Mouse (Mus musculus) spleen, adult 2 months (tissue): ENCODE measurements around the gene Trpv1.

Experiments used
- CTCF ChIP-seq: fragments of 200-500 bp; IDR thresholded peaks from 2 replicates; pipeline ENCODE4 v1.5.1; 2011; ENCODE audit warnings: mild to moderate bottlenecking, inconsistent platforms; ENCODE audit not compliant: insufficient read depth, insufficient read length, insufficient replicate concordance; ENCODE audit errors: extremely low read depth
- POLR2A ChIP-seq: fragments of 200-500 bp; IDR thresholded peaks from 2 replicates; pipeline ENCODE4 v1.6.1; 2011; ENCODE audit warnings: low read depth, low read length, inconsistent platforms

DNA sequence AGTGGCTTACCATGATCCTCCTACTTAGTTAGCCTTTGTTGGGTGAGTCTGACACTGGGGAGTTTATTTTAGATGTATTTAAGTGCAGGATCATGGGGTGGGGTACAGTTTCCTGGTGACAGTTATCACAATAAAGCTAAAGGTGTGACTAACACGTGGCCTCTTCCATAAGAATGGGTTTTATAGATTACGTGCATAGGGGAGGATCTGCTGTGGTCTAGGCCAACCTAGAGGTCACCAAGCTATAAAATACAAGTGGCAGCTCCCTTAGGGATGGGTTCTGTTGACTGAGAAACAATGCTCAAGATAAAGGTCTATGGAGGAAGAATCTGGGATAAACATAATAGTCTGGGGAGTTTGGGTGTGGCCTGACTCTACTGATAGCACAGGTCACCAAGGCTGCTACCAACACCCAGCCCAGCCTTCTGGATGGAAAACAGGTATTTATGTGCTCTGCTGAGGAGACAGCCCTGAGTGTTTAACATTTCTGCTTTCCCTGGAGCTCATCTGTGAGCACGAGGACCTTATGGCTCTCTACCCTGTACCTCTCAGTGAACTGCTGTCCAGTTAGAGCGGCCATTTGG, 23.4 kb downstream of the Trpv1 start:
- no peak for TF ChIP-seq CTCF
- TF ChIP-seq POLR2A: no peak
